Mouse (Mus musculus) right cerebral cortex, postnatal 36 days (tissue): ENCODE measurements around the gene Cfap97d1.

Source experiments
- DNase-seq, 2 experiments: peaks; one replicate each; pipeline ENCODE4 v3.0.0; 2022; ENCODE audit warnings: low spot score in 2 of 2, mixed read lengths in 1 of 2

The Cfap97d1 gene

DNA sequence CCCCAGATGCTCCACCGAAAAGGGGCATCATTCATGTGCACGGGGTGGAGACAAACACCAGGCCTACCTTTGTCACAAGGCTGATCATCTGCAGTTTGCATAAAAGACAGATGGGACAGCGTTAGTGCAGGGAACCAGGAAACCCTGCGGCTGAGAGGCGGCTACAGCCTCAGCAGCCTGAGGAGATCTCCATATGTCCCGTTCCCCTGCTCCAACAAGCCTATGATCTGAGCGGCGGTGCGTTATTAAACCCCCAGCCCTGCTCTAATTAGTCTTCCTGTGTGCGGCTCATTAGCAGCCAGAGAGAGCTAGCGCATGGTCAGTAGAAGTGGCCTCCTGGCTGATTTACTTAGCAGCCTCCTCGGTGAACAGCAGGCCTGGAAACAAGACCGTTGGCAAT is 26.1 kb downstream of the Cfap97d1 start:
- DNase-seq, result no peak

DNA sequence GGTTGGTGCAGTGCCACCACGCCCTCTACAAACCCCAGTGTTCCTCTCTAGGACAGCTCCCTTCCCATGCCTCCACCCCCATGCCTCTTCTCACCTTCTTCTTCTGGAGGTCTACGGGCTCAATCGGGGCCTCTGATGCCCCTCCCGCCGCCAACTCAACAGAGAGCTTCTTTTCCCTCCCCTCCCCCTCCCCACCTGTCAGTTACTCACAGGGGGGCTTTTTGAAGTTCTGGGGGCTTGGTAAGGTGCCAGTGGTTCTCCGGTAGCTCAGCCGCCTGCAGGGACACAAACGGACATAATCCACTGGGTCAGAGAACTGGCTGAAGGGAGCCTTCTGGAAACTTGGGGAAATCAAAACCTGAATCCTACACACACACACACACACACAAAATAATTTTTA is 27.4 kb downstream of the Cfap97d1 start:
- no peak for DNase-seq

- DNase-seq, result no peak
Measured at GRCm38 (mm10) chr11:102013201-102013600, 29.1 kb downstream of the Cfap97d1 start.

GRCm38 (mm10) chr11:102015472-102015871 is 31.4 kb downstream of the Cfap97d1 start:
- DNase-seq, result no peak

DNA sequence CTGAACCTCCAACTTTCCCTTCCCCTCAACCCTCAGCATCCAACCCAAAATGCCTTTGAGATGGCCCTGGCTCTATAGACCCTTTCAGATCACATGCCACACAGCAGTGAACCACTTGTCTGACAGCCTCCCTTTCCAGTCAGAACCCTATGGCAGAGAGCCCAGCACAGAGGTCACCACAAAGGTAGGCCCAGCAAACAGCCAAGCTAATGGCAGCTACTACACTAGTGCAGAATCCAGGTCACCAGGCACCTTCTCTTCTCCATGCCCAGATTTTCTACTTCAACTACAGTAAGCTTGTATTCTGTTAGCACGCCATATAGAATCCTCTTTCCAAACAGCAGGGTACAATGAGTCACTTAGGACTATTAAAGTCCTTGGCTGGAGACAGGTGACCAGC is 32.1 kb downstream of the Cfap97d1 start:
- no peak for DNase-seq

- no peak for DNase-seq
Measured at GRCm38 (mm10) chr11:102019736-102020135, 35.7 kb downstream of the Cfap97d1 start.

GRCm38 (mm10) chr11:102021196-102021595 is 37.1 kb downstream of the Cfap97d1 start:
- no peak for DNase-seq

DNA sequence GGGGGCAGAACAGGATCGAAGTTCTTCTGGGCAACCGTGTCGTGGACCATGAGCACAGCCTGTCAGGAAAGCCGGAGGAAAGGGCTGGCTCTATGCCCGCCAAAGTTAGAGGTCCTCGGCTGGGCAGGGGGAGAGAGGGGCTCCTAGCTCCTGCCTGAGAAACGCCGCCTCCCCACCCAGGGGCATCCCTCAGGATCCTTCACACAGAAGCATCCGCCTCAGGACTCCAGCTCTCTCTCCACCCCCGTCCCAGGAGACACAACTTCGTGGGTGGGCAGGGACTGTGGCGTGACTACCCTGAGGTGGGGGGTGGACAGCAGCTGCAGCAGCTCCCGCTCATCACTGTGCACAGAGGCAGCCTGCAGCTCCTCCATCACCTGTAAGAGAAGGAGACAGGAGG is 39.3 kb downstream of the Cfap97d1 start:
- peak; percentile 55 to 74 for DNase-seq

DNA sequence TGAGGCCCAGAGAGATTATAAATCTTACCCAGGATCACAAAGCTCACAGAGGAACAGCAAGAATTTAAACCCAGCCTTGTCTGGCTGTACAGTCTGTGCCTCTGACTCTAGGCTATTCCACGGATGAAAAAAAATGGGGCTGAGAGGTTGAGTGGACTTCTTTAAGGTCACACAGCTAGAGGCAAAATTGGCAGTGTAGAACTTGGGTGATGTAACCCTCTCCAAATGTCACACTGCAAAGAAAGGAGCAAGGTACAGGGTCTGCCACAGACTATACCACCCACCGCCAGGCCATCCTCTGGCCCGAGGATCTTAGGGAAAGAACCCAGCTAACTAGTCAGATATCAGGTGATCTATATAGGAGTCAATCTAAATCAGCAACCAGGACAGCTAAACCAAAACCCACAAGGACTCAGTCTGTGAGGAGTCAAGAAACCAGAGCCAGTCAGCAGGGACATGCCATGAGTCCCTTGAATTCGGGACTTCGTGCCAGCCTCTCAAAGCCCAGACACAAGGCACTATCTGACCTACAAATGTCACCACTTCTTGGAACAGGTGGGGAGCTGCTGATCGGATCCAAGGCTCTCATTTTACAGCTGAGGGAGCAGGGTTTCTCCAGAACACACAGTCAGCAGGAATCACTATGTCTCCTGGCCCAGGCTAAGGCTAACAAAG is 40.1 kb downstream of the Cfap97d1 start:
- DNase-seq, result no peak

- no peak for DNase-seq
Measured at GRCm38 (mm10) chr11:102024875-102025274, 40.8 kb downstream of the Cfap97d1 start.

GRCm38 (mm10) chr11:102025354-102025753 is 41.3 kb downstream of the Cfap97d1 start:
- DNase-seq, result no peak

- DNase-seq, result no peak
Measured at GRCm38 (mm10) chr11:102025991-102026660, 42.0 kb downstream of the Cfap97d1 start.

GRCm38 (mm10) chr11:102026694-102027360 is 42.7 kb downstream of the Cfap97d1 start:
- peak; percentile 47 to 53 for DNase-seq

- no peak for DNase-seq
Measured at GRCm38 (mm10) chr11:102027361-102028017, 43.4 kb downstream of the Cfap97d1 start.

DNA sequence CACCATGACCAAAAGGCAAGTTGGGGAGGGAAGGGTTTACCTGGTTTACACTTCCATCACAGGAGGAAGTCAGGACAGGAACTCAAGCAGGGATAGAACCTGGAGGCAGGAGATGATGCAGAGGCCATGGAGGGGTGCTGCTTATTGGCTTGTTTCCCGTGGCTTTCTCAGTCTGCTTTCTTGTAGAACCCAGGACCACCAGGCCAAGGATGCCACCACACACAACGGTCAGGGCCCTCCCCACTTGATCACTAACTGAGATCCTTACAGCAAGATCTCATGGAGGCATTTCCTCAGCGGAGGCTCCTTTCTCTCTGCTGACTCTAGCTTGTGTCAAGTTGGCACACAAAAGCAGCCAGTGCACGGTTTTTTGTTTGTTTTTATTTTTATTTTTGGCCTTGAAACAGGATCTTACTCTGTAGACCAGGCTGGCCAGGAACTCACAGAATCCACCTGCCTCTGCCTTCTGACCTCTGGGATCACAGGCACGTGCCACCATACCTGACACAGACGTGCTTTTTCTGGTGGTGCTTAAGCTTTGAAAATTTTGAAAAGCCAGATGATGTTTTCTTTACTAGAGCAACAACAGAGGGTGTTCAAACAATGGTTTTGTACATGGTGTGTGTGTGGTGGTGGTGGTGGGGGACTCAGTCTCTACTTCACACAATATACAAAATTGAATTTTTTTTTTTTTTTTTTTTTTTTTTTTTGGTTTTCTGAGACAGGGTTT is 44.2 kb downstream of the Cfap97d1 start, which contains the start of gene Mpp3:
TSS of gene Mpp3 (minus strand) at position 375 of the 730 bp plus-strand sequence.
- DNase-seq, result no peak

GRCm38 (mm10) chr11:102029304-102029703 is 45.2 kb downstream of the Cfap97d1 start:
- no peak for DNase-seq

GRCm38 (mm10) chr11:102029966-102030365 is 45.9 kb downstream of the Cfap97d1 start:
- no peak for DNase-seq

DNA sequence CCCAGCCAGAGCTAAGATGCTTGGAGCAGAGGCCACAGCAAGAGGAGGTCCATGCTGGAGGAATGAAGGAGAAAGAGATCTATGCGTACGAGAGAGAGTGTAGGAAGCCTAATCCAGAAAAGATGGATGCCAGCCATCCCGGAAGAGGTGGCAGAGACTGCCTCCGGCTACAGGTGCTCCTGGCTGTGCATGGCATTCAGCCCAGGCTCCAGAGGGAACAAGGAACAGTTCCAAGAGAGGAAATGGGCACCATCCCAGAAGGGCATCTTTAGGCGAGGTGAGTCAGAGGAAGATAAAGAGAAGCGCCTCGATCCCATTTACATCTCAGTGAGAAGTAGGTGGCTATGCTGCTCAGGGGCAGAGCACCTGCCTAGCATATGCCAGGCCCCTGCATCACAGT is 47.1 kb downstream of the Cfap97d1 start:
- DNase-seq, result no peak

- DNase-seq, result no peak
Measured at GRCm38 (mm10) chr11:102033055-102033591, 49.0 kb downstream of the Cfap97d1 start.

GRCm38 (mm10) chr11:102034887-102035286 is 50.8 kb downstream of the Cfap97d1 start:
- DNase-seq, result no peak

GRCm38 (mm10) chr11:102035456-102035960 is 51.4 kb downstream of the Cfap97d1 start:
- DNase-seq, result no peak
